Mouse (Mus musculus): Measurements from ENCODE around the gene Dact2. TPM values are rescaled to one million over a fixed set of nuclear protein-coding genes. Genes with fewer than 3 reads are reported as not detected.
A peak's percentile ranks its signal among the peaks of the same experiment; 100 is the strongest.

Dact2 gene
- polyA plus RNA-seq, 1 experiment from 2014 or later = 4.5 TPM

- H3K27me3 ChIP-seq (replicated peaks; ENCODE audit: control insufficient read depth, insufficient read depth, low read length) = no peaks in the 10 kb centered on the region
- 91% methylated on average over 4 of the region's 4 CpGs for WGBS
- no peaks in the 10 kb centered on the region for H3K36me3 ChIP-seq (ENCODE audit: control insufficient read depth, insufficient read depth, low read length)
- H3K27ac ChIP-seq (ENCODE audit: low read length) = no peak overlapping the region
- no peak overlapping the region for H3K4me2 ChIP-seq (ENCODE audit: low read depth, low read length)
- peak; percentile 43 for ATAC-seq
- H3K4me1 ChIP-seq (ENCODE audit: control insufficient read depth, insufficient read depth, low read length) = peaks cover 3% of the 10 kb centered on the region; the same call in 1 of the 2 replicates
- H3K9ac ChIP-seq (ENCODE audit: low read depth, low read length) = no peak overlapping the region
- H3K4me3 ChIP-seq (ENCODE audit: low read length) = no peak overlapping the region
- H3K9me3 ChIP-seq (ENCODE audit: control insufficient read depth, low read length) = no peaks in the 10 kb centered on the region
These were observed 19.8 kb downstream of the Dact2 start for GRCm38 (mm10) chr17:14184192-14184814.

- H3K4me3 ChIP-seq (ENCODE audit: low read length) = no peak overlapping the region
- no peak overlapping the region for H3K4me2 ChIP-seq (ENCODE audit: low read depth, low read length)
- H3K27me3 ChIP-seq (replicated peaks; ENCODE audit: control insufficient read depth, insufficient read depth, low read length) = no peaks in the 10 kb centered on the region
- H3K27ac ChIP-seq (ENCODE audit: low read length) = no peak overlapping the region
- no peaks in the 10 kb centered on the region for H3K9me3 ChIP-seq (ENCODE audit: control insufficient read depth, low read length)
- no peaks in the 10 kb centered on the region for H3K36me3 ChIP-seq (ENCODE audit: control insufficient read depth, insufficient read depth, low read length)
- WGBS = 76% methylated on average over 4 of the region's 4 CpGs
- H3K9ac ChIP-seq (ENCODE audit: low read depth, low read length) = no peak overlapping the region
- ATAC-seq = no peak
- H3K4me1 ChIP-seq (ENCODE audit: control insufficient read depth, insufficient read depth, low read length) = peaks cover 9% of the 10 kb centered on the region; the same call in 1 of the 2 replicates
These were observed 20.4 kb downstream of the Dact2 start for GRCm38 (mm10) chr17:14183717-14184116.

- no peak overlapping the region for H3K4me3 ChIP-seq (ENCODE audit: low read length)
- H3K27me3 ChIP-seq (replicated peaks; ENCODE audit: control insufficient read depth, insufficient read depth, low read length) = no peaks in the 10 kb centered on the region
- no peak overlapping the region for H3K27ac ChIP-seq (ENCODE audit: low read length)
- H3K9ac ChIP-seq (ENCODE audit: low read depth, low read length) = no peak overlapping the region
- ATAC-seq = no peak
- 78% methylated on average over 3 of the region's 3 CpGs for WGBS
- H3K4me2 ChIP-seq (ENCODE audit: low read depth, low read length) = no peak overlapping the region
- H3K4me1 ChIP-seq (ENCODE audit: control insufficient read depth, insufficient read depth, low read length) = peaks cover 13% of the 10 kb centered on the region; the same call in 1 of the 2 replicates
- H3K36me3 ChIP-seq (ENCODE audit: control insufficient read depth, insufficient read depth, low read length) = no peaks in the 10 kb centered on the region
- H3K9me3 ChIP-seq (ENCODE audit: control insufficient read depth, low read length) = no peaks in the 10 kb centered on the region
These were observed 21.2 kb downstream of the Dact2 start for GRCm38 (mm10) chr17:14182860-14183259.

GRCm38 (mm10) chr17:14178911-14179310 lies 25.2 kb downstream of the Dact2 start:
- ATAC-seq = peak; percentile 32; the same call in 1 of the 2 replicates

DNA sequence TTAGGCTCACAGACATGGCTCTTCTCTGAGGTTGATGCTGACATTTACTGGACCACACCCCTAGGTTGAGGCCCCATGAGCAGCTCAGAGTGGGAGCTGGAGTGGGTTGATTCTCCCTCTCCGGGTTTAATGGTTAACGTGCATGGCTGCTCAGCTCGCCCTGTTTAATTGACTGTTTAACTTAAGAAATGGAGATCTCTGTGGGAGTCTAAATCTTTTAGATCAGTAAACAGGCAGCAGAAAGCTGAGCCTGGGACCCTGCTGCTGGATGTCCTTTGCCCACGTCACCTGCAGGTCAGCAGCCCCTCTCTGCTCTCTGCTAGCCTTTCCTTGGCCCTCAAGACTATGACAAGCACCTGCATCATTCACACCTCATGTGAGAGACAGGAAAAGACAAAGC lies 25.6 kb downstream of the Dact2 start:
- Histone ChIP-seq H3K9ac (ENCODE audit: low read depth, low read length) (no peak overlapping the region), H3K36me3 (ENCODE audit: control insufficient read depth, insufficient read depth, low read length) (no peaks in the 10 kb centered on the region), H3K4me1 (ENCODE audit: control insufficient read depth, insufficient read depth, low read length) (peaks cover 17% of the 10 kb centered on the region; the same call in 1 of the 2 replicates), H3K4me3 (ENCODE audit: low read length) (no peak overlapping the region), H3K27me3 (replicated peaks; ENCODE audit: control insufficient read depth, insufficient read depth, low read length) (no peaks in the 10 kb centered on the region), H3K9me3 (ENCODE audit: control insufficient read depth, low read length) (no peaks in the 10 kb centered on the region), H3K4me2 (ENCODE audit: low read depth, low read length) (no peak overlapping the region), H3K27ac (ENCODE audit: low read length) (peak overlapping the region; percentile 52)
- WGBS = 36% methylated on average over 4 of the region's 4 CpGs
- peak; percentile 79 for ATAC-seq

More at GRCm38 (mm10) chr17:14178911-14179310, 25.2 kb downstream of the Dact2 start:
- H3K4me1 ChIP-seq (ENCODE audit: control insufficient read depth, insufficient read depth, low read length) = peaks cover 13% of the 10 kb centered on the region; the same call in 1 of the 2 replicates
- H3K9ac ChIP-seq (ENCODE audit: low read depth, low read length) = no peak overlapping the region
- no peaks in the 10 kb centered on the region for H3K9me3 ChIP-seq (ENCODE audit: control insufficient read depth, low read length)
- H3K36me3 ChIP-seq (ENCODE audit: control insufficient read depth, insufficient read depth, low read length) = no peaks in the 10 kb centered on the region
- H3K27ac ChIP-seq (ENCODE audit: low read length) = peak overlapping the region; percentile 52
- 42% methylated on average over 4 of the region's 4 CpGs for WGBS
- H3K4me2 ChIP-seq (ENCODE audit: low read depth, low read length) = no peak overlapping the region
- no peaks in the 10 kb centered on the region for H3K27me3 ChIP-seq (replicated peaks; ENCODE audit: control insufficient read depth, insufficient read depth, low read length)
- H3K4me3 ChIP-seq (ENCODE audit: low read length) = no peak overlapping the region

- Histone ChIP-seq H3K27ac (ENCODE audit: low read length) (no peak overlapping the region), H3K4me3 (ENCODE audit: low read length) (no peak overlapping the region), H3K4me1 (ENCODE audit: control insufficient read depth, insufficient read depth, low read length) (peaks cover 21% of the 10 kb centered on the region), H3K9ac (ENCODE audit: low read depth, low read length) (no peak overlapping the region), H3K4me2 (ENCODE audit: low read depth, low read length) (no peak overlapping the region), H3K36me3 (ENCODE audit: control insufficient read depth, insufficient read depth, low read length) (no peaks in the 10 kb centered on the region), H3K27me3 (replicated peaks; ENCODE audit: control insufficient read depth, insufficient read depth, low read length) (no peaks in the 10 kb centered on the region), H3K9me3 (ENCODE audit: control insufficient read depth, low read length) (no peaks in the 10 kb centered on the region)
- WGBS = 51% methylated on average over 5 of the region's 5 CpGs
- ATAC-seq = peak; percentile 22
These were observed 26.1 kb downstream of the Dact2 start for GRCm38 (mm10) chr17:14178049-14178448.

- Histone ChIP-seq H3K4me1 (ENCODE audit: control insufficient read depth, insufficient read depth, low read length) (peaks cover 28% of the 10 kb centered on the region), H3K9ac (ENCODE audit: low read depth, low read length) (no peak overlapping the region), H3K4me3 (ENCODE audit: low read length) (no peak overlapping the region), H3K36me3 (ENCODE audit: control insufficient read depth, insufficient read depth, low read length) (no peaks in the 10 kb centered on the region), H3K27me3 (replicated peaks; ENCODE audit: control insufficient read depth, insufficient read depth, low read length) (no peaks in the 10 kb centered on the region), H3K27ac (ENCODE audit: low read length) (no peak overlapping the region), H3K4me2 (ENCODE audit: low read depth, low read length) (no peak overlapping the region), H3K9me3 (ENCODE audit: control insufficient read depth, low read length) (no peaks in the 10 kb centered on the region)
- 60% methylated on average over 5 of the region's 5 CpGs for WGBS
- no peak for ATAC-seq
These were observed 27.1 kb downstream of the Dact2 start for GRCm38 (mm10) chr17:14177018-14177417.

GRCm38 (mm10) chr17:14175704-14176103 lies 28.4 kb downstream of the Dact2 start:
- Histone ChIP-seq H3K36me3 (ENCODE audit: control insufficient read depth, insufficient read depth, low read length) (no peaks in the 10 kb centered on the region), H3K9me3 (ENCODE audit: control insufficient read depth, low read length) (no peaks in the 10 kb centered on the region), H3K27ac (ENCODE audit: low read length) (no peak overlapping the region), H3K4me2 (ENCODE audit: low read depth, low read length) (no peak overlapping the region), H3K9ac (ENCODE audit: low read depth, low read length) (no peak overlapping the region), H3K4me3 (ENCODE audit: low read length) (no peak overlapping the region), H3K4me1 (ENCODE audit: control insufficient read depth, insufficient read depth, low read length) (peaks cover 41% of the 10 kb centered on the region), H3K27me3 (replicated peaks; ENCODE audit: control insufficient read depth, insufficient read depth, low read length) (no peaks in the 10 kb centered on the region)
- 82% methylated on average over 5 of the region's 5 CpGs for WGBS
- no peak for ATAC-seq

- H3K27ac ChIP-seq (ENCODE audit: low read length) = no peak overlapping the region
- H3K4me2 ChIP-seq (ENCODE audit: low read depth, low read length) = no peak overlapping the region
- H3K4me3 ChIP-seq (ENCODE audit: low read length) = no peak overlapping the region
- ATAC-seq = peak; percentile 61
- no peaks in the 10 kb centered on the region for H3K27me3 ChIP-seq (replicated peaks; ENCODE audit: control insufficient read depth, insufficient read depth, low read length)
- 67% methylated on average over 4 of the region's 4 CpGs for WGBS
- H3K4me1 ChIP-seq (ENCODE audit: control insufficient read depth, insufficient read depth, low read length) = peaks cover 46% of the 10 kb centered on the region
- H3K9ac ChIP-seq (ENCODE audit: low read depth, low read length) = no peak overlapping the region
- no peaks in the 10 kb centered on the region for H3K36me3 ChIP-seq (ENCODE audit: control insufficient read depth, insufficient read depth, low read length)
- no peaks in the 10 kb centered on the region for H3K9me3 ChIP-seq (ENCODE audit: control insufficient read depth, low read length)
These were observed 29.1 kb downstream of the Dact2 start for GRCm38 (mm10) chr17:14175019-14175418.

GRCm38 (mm10) chr17:14174401-14174800 lies 29.7 kb downstream of the Dact2 start:
- H3K27me3 ChIP-seq (replicated peaks; ENCODE audit: control insufficient read depth, insufficient read depth, low read length) = no peaks in the 10 kb centered on the region
- no peak overlapping the region for H3K4me3 ChIP-seq (ENCODE audit: low read length)
- no peaks in the 10 kb centered on the region for H3K36me3 ChIP-seq (ENCODE audit: control insufficient read depth, insufficient read depth, low read length)
- ATAC-seq = no peak
- 85% methylated on average over 3 of the region's 3 CpGs for WGBS
- H3K4me2 ChIP-seq (ENCODE audit: low read depth, low read length) = no peak overlapping the region
- H3K9me3 ChIP-seq (ENCODE audit: control insufficient read depth, low read length) = no peaks in the 10 kb centered on the region
- H3K4me1 ChIP-seq (ENCODE audit: control insufficient read depth, insufficient read depth, low read length) = peaks cover 50% of the 10 kb centered on the region
- no peak overlapping the region for H3K9ac ChIP-seq (ENCODE audit: low read depth, low read length)
- H3K27ac ChIP-seq (ENCODE audit: low read length) = no peak overlapping the region
